Mouse (Mus musculus): ENCODE data around the gene Resp18.

- TF ChIP-seq CTCF (conservative IDR thresholded peaks at IDR 0.05 in 1 of 2, IDR thresholded peaks at IDR 0.05 in 1 of 2; ENCODE audit: low read depth in 2 of 2, low read length in 2 of 2) (no peak), EP300 (IDR thresholded peaks at IDR 0.05; ENCODE audit: low read length) (no peak), ELF1 (IDR thresholded peaks at IDR 0.05; ENCODE audit: low read depth, low read length) (no peak), MAX (IDR thresholded peaks at IDR 0.05; ENCODE audit: low read length) (no peak), E2F4 (IDR thresholded peaks at IDR 0.05; ENCODE audit: insufficient replicate concordance, low read depth, low read length) (no peak), NRF1 (IDR thresholded peaks at IDR 0.05; ENCODE audit: low read depth, low read length) (no peak), IRF4 (IDR thresholded peaks at IDR 0.05; ENCODE audit: low read depth, low read length) (no peak), GABPA (IDR thresholded peaks at IDR 0.05; ENCODE audit: insufficient replicate concordance, low read depth, low read length) (no peak), JUND (conservative IDR thresholded peaks at IDR 0.05; ENCODE audit: low read depth, low read length) (no peak), USF2 (conservative IDR thresholded peaks at IDR 0.05; ENCODE audit: low read depth, low read length) (no peak), BHLHE40 (IDR thresholded peaks at IDR 0.05; ENCODE audit: low read depth, low read length) (no peak), MYC (IDR thresholded peaks at IDR 0.05; ENCODE audit: low read depth, low read length) (no peak), ZC3H11A (IDR thresholded peaks at IDR 0.05; ENCODE audit: low read depth, low read length) (no peak)
These were observed 4.8 kb upstream of the Resp18 start for GRCm38 (mm10) chr1:75283017-75283416.

Data from CH12.LX (cell line).